Mouse (Mus musculus) monocyte, adult 2 months (primary cell): Measurements from ENCODE around the gene Gba.

Experiments used
- DNase-seq, 2 experiments: peaks; one replicate each; pipeline ENCODE4 v3.0.0; 2022; ENCODE audit warnings: low spot score in 2 of 2, low read depth in 1 of 2

Gba gene

DNA sequence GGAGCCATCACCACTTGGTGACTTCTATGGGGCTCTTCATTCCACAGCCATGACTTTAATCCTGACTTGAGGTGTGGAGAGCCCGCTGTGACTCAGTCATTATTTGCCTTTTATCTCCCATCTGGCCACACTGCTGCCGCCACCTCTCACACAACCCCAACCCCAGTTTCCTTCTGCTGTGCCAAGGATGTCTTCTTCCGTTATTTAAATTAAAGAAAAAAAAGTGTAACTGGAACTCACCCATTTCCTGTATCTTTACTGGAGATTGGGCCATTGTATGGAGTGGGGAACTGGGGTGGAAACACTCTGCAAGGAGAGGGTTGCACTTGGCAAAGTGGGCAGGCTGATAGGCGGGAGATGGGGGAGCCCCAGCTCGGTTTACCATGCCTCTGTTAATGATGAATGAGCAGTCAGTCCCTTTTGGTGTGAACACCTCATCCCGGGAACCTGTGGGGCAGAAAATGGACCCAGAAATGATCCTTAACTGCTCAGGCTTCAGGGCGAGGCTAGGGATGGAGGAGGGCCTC lies 20.1 kb upstream of the Gba start:
- no peak for DNase-seq

DNA sequence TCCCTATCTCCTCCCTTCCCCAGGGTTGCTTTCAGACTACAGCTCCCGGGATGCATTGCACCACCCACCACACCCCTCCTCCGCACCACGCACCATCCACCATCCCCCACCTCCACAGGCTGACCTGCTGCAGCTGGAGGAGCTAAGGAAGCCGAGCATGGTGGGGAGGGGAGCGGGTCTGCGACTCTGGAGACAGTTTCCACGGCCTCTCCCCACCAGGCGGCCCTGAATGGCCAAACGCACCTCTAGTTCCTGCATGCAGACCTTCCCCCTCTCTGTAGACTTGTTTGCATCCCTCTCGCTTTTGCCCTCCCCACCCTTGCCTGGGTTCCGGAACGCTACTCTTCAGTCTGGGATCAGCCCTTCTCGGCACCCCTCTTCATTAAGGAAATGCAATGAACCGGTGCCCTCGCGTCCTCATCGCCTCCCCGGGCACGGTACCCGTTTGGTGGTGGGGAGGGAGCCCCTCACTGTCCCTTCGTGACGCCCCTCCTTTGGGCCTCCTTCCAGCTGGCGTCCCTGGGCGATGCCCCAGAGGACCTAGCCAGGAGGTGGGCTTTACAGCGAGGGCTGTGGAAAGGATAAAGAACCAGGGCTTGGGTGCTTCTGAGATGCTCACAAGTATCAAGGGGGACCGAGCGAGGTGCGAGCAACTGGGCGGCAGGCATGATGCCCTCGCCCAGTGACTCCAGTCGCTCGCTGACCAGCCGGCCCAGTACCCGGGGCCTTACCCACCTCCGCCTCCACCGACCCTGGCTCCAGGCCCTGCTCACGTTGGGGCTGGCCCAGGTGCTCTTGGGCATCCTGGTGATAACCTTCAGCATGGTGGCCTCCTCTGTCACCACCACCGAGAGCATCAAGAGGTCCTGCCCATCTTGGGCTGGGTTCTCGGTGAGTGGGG lies 19.4 kb upstream of the Gba start, which contains the start of gene Fam189b:
Fam189b (plus strand) TSS at position 86 of the 901 bp plus-strand sequence.
- DNase-seq = no peak

DNA sequence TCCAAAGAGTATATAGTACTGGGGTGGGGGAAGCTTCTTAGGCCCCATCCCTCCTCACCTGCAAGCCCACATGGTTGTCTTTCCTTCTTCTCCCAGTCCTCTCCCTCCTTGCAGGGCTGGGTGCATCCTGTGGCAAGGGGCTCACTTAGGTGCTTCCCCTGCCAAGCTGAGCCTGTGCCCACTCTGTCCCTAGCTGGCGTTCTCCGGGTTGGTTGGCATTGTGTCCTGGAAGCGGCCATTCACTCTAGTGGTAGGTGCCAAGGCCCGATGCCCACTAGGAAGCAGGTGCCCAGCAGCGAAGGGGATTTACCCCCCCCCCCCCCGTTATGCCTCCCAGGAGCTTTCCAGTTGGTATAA lies 18.8 kb upstream of the Gba start:
- no peak for DNase-seq

DNA sequence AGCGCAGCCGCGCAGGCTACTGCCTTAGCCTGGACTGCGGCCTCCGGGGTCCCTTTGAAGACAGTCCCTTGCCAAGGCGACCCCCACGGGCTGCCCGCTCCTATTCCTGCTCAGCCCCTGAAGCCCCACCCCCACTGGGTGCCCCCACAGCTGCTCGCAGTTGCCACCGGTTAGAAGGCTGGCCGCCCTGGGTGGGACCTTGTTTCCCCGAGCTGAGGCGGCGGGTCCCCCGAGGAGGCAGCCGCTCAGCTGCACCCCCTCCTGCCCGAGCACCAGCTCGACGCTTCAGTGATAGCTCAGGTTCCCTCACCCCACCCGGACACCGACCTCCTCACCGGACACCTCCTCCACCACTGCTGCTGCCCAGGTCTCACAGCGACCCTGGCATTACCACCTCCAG lies 15.5 kb upstream of the Gba start:
- DNase-seq = no peak

DNA sequence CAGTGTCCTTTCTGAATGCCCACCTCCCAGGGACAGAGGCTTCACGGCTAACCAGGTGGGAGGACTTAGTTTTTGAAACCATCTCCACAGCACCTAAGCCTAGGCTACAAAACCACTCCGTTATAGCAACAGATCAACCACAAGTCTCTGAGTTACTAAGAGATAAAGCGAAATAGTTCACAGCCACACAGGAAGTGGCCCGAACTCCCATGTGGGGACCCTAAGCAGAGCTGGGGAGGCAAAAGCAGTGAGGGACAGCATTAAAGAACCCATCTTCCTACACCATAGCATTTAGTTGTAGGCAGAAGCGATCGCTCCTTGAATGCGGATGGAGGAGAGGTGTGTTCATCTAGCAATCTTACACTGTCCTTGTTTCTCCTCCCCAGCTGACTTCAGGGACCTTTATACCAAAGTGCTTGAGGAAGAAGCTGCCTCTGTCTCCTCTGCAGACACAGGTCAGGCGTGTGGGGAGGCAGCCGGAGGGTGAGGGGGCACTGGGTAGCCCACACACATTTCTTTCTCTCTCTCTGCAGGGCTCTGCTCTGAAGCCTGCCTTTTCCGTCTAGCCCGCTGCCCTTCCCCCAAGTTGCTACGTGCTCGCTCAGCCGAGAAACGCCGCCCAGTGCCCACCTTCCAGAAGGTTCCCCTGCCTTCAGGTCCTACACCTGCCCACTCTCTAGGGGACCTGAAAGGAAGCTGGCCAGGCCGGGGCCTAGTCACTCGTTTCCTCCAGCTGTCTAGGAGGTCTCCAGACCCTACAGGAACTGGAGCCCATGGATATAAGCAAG lies 14.8 kb upstream of the Gba start:
- no peak for DNase-seq

DNA sequence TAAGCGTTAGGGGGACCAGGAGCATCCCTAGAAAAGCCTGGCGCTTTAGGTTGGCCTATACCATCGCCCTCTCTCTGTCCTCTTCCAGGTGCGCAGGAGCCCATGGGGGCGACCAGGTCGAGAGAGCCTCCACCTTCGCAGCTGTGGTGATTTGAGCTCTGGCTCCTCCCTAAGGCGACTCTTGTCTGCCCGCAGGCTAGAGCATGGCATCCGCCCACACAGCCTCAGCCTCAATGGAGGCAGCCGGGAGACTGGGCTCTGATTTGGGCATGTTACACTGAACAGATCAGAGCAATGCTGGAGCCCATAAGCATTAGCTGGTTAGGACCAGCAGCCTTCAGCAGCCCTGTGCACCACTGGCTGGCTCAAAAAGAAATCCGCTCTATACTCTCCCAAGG lies 14.3 kb upstream of the Gba start:
- DNase-seq = no peak

DNA sequence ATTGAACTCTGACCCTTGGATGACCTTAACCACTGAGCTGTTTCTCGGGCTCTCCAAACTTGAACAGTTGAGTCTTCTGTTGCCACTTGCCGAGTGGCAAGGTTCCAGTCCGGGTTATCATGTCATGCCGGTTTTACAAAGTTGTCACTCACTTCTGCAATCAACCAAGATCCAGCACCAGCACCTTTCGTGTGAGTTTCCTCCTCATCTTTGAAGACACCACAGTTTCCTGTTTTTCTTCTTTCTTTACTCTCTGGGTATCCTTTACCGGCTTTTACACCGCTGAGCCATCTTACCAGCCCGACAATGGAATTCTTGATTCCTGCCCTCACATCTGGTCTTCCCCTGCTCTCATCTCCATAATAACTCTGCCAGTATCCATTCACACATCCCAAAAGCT lies 12.3 kb upstream of the Gba start:
- no peak for DNase-seq

DNA sequence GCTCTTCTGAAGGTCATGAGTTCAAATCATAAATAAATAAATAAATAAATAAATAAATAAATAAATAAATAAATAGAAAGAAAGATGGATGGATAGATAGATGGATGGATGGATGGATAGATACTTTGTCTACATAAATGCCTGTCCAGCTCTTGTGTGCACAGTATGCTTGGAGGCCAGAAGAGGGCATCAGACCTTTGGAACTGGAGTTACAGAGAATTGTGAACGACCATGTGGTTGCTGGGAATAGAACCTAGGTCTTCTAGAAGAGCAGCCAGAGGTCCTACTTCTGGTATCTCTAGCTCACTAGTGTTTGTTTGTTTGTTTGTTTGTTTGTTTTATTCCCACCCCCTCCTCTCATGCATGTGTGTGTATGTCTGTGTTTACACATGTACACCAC lies 9.4 kb upstream of the Gba start:
- DNase-seq = no peak

DNA sequence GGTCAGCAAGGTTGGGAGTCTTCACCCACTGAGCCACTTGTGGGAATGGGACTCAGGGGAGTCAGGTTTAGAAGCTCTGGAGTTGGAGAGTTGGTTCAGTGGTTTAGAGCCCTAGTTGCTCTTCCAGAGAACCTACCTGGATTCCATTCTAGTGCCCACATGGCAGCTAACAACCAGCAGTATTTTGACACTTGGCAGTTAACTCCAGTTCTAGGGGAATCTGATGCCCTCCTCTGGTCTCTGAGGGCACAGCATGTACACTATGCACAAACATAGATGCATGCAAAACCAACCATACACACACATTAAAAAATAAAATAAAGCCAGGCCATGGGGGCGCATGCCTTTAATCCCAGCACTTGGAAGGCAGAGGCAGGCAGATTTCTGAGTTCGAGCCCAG lies 8.9 kb upstream of the Gba start:
- DNase-seq = no peak

DNA sequence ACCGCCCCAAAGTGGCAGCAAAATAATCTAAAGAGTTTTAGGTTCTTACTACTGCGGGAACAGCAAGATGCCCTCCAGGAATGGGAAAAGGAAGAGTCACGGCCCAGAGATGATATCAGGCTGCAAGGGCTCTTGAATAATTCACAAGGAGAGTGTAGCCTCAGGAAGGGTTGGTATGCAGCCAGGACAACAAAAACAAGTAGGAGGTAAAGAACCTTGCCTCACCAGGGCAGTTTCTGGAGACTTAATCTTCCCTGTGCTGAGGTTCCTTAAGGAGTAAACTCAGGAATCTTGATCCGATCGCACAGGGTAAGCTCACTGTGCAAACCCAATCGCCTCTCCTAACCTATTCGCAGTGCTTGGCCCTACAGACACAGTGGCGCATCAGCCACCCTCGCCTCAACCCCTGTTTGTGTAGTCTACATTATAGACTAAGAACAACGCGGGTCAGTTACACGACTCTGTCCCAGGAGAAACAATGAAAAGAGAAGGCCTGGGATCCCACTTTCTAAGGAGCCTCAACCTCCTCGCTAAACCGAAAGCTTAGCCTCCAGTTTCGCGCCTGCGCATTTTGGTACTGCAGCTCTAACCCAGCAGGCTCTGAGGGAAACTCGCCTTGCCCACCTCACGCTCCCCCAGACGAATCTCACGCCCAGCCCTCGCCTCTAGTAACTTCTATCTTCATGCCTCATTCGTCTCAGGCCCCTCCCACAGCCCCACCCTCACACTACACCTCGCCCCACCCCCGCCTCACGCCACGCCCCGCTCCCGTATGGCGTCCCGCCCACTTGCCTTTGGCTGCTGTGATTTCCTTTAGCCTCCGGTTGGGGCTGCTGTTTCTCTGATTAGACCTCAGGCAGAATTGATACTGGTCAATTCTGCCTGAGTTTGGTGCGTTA lies 6.5 kb upstream of the Gba start:
- peak; percentile 42 to 60 for DNase-seq

DNA sequence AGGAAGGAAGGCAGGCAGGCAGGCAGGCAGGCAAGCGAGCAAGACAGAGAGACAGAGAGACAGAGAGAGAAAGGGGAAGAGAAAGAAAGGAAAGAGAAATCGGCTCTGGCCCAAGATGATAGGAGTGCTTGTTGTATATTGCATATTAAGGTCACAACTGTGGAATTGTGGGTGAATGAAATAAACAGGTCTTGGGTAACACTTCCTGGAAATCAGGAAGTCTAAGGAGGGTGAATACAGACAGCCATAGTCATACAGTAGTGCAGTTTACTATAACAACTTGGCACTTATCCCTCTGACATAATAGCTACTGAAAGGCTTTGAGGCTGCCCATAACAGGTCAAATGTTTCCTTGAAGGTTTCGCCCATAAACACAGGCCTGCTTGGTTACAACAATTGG lies 2.9 kb upstream of the Gba start:
- no peak for DNase-seq

DNA sequence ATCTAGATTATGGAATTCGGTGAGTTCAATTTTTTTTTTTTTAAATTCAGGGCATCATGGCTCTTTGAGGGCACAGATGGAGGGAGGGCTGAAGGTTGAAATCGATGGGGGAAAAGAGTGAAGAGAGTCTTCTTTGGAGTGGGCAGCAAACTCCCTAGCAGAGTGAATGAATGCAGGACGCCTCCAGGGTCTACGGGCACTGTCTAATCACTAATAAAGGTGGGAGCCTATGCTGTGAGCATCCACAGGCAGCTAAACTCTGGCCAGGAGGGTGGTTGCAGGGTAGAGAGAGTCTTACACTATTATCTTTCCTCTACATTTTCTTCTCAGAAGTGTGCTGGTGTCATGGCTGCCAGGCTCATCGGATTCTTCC lies 400 bp downstream of the Gba start:
- no peak for DNase-seq

DNA sequence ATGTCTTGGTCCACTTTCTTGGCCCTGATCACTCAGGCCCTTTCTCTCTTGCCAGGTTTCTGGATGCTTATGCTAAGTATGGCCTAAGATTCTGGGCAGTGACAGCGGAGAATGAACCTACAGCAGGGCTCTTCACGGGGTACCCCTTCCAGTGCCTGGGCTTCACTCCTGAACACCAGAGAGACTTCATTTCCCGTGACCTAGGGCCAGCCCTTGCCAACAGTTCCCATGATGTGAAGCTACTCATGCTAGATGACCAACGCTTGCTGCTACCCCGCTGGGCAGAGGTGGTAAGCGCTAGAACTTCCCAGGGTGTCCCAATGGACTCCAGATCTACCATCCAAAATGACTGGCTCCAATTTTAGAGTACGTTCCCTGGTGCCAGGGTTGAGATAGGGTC lies 3.4 kb downstream of the Gba start:
- no peak for DNase-seq

DNA sequence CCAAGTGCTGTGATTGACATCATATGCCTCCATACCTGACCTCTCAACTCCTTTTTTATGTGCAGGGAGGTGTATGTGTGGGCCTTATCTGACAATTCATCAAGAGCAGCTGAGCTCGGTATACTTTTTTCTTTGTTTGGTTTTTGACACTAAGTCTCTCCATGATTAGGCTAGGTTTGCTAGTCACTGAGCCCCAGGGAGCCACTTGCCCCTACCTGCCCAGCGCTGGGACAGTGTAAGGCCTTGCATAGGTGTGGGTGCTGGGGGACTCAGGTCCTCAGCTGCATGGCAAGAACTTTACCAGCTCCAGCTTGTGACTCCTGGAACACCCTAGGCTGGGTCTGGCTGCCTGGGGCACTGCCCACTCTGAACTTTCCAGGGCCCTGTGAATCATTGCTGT lies 4.0 kb downstream of the Gba start:
- DNase-seq = no peak

DNA sequence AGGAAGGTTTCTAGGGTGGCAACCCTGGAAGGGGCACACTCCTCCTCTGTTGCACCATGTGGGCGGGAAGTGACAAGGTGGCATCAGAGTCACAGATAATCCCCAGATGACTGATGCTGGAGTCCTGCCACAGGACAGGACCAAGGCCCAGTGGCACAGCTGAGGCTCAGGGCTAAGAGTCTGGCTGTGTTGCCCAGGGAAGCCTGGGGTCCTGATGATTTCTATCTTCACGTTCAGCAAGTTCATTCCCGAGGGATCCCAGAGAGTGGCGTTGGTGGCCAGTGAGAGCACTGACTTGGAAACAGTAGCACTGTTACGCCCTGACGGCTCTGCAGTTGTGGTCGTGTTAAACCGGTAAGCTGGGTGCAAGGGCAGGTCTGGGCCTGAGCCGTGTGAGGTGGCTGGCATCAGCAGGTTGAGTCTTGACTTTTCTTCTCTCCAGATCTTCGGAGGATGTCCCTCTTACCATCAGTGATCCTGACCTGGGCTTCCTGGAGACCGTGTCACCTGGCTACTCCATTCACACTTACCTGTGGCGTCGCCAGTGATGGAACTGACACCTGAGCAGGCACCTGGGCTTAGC lies 5.4 kb downstream of the Gba start:
- DNase-seq = no peak

DNA sequence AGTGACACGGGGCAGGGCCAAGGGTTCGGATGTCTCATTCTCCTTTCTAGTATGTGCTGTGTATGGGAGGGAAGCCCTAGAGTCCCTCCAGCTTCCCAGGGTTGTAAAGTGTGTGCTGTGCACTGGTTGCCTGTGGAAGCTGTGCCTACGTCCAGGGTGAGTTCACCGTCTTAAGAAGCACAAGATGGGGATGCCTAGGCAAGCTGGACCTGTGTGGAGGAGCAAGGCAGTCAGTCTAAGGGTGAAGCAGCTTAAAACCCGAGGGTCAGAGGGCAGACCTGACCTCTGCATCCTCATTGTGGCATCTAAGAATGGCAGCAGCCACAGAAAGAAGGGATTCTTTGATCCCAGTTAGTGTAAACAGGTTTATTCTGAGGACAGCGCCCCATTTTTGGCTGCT lies 6.0 kb downstream of the Gba start:
- DNase-seq = no peak

DNA sequence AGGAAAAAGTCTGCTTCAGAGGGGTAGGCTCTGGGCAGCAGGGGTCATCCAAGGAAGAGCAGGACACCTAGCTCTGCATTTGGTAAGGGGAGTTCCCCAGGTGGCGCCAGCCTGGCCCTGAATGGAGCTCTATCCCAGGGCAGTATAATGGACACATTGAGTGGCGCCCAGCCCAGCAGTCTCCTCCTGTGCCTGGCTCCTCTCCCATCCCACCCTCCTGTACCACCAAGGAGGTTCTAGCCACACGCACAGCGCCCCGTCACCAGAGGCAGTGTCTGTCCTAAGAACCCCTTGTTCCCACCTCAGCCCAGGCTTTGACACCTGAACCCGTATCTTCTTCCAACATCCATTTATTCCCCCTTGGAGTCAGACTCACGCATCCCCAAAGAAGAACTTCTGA lies 7.0 kb downstream of the Gba start:
- no peak for DNase-seq

DNA sequence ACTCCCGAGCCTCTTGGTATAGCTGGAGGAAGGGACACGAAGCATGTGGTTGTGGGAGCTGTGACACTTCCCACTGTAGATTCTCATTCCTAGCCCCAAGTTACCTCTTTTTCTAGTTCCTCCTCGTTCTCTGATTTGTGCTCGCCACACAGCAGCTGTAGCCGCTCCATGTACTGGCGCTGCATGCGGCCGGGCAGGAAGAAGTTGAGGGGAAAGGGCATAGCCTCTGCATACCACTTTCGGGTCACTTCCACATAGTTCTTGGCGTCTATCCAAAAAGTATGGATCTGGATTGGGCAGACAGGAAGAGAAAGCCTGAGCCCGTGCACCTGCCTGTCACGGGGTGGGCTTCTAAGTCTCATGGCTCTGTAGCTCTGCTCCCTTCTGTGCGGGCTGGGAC lies 7.4 kb downstream of the Gba start:
- no peak for DNase-seq

DNA sequence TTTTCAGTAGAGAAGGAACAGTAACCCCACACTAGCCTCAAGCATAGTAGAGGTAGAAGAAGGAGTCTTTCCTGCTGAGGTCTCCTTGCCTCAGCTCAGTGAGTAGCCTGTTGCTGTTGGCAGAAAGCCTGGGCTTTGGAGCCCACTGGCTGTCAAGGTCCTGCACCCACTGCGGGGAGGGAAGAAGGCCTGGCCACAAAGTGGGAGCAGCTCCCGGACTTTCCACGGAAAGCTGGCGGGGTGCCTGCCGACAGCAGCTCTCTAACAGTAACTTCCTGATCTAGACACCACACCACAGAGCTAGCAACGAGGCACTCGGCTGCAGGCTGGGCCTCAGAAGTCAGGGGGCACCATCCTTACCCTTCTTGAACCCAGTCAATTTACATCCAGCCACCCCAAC lies 8.0 kb downstream of the Gba start:
- no peak for DNase-seq

DNA sequence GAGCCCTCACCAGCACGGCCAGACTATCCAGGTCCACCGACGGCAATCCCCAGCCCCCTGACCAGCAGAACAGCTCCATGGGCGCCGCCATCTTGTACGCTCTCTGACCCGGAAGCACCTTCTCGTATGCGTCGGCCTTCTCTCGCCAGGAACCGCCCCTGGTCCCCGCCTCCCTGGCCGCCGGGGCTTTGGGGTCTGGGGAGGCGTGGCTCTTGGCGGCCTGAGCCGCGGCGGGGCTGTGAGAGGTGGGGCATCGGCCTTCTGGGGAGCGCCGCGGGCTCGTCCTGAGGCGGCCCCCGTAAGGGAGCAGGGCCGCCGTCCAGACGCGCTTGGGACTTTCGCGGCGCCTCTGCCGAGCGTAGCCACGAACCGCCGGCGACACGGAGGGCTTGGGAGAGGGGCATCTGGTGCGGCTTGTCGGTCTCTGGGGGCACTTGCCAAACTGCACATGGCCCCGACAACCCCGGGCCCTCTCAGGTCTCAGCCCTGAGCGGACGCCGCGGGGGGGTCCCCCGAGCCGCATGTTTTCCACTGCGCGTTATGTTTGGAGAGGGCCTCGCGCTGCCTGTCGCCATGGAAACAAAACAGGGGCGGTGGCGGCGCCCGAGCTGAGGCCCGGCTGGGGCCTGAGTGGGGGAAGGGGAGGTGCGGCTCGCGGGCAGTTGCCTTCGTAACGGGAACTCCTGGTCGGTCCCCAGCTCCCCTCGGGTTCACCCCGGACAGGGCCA lies 11.2 kb downstream of the Gba start:
- peak; percentile 83 to 92 for DNase-seq
